Mouse (Mus musculus): ENCODE measurements around the gene Atox1. TPM values are rescaled to one million over a fixed set of nuclear protein-coding genes. Genes with fewer than 3 reads are reported as not detected.

Atox1 gene
- polyA plus RNA-seq, 1 experiment from 2014 or later = 443 TPM

Small RNA genes lying within 50 kb of the gene (microRNA-seq; reads per million reads assigned to microRNA genes)
- not detected for gene Mir7652

Other genes starting within 250 kb of the Atox1 start
- 0.62 and 0.69 TPM in 2 replicates for gene Fat2, start 124.7 kb downstream of the Atox1 start, polyA plus RNA-seq (2015; fragmentation: Nextera tagmentation; extraction: Ambion mirVana)
- 1,239 and 1,279 TPM in 2 replicates for gene Sparc, start 38.1 kb downstream of the Atox1 start, polyA plus RNA-seq (2015; fragmentation: Nextera tagmentation; extraction: Ambion mirVana)
- 189 and 214 TPM in 2 replicates for gene G3bp1, start 8.4 kb upstream of the Atox1 start, polyA plus RNA-seq (2015; fragmentation: Nextera tagmentation; extraction: Ambion mirVana)
- not detected in 2 replicates for gene Glra1, start 147.0 kb upstream of the Atox1 start, polyA plus RNA-seq (2015; fragmentation: Nextera tagmentation; extraction: Ambion mirVana)

Measured in embryonic facial prominence, embryonic 13.5 days (tissue).